Mouse (Mus musculus): ENCODE results near the gene Olfr1423.
"Not testable (repeated sequence)": the region's sequence is repeated elsewhere in the genome, so short reads cannot be mapped to it uniquely, and the experiment has no call there.

Gene Olfr1423

DNA sequence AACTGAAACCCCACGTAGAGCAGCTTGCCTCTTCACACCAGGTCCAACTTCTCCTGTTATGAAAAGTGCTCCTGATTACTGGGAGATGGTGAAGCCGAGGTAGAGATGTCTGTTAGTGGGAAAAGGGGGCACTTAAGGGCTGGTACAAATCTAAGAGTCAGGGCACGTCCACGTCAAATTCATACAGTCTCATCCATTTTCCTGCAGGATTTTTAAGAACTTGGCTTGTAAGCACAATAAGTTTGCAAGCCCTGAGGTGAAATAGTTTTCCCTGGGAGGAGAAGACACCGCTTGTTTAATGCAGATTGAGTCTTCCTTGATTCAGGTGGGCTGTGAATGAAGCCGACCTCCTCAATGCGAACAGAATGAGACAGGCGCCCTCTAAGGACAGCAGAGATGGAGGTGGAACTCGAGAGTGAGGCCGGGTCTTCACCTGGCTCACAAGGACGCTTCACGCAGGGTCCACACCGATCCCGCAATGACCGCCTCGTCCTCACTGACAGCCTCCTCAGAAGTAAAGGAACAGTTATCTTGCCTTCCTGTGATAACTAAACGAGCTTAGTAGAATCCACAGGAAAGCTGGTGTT lies 34.7 kb downstream of the Olfr1423 start:
- DNase-seq = peak; percentile 30

DNA sequence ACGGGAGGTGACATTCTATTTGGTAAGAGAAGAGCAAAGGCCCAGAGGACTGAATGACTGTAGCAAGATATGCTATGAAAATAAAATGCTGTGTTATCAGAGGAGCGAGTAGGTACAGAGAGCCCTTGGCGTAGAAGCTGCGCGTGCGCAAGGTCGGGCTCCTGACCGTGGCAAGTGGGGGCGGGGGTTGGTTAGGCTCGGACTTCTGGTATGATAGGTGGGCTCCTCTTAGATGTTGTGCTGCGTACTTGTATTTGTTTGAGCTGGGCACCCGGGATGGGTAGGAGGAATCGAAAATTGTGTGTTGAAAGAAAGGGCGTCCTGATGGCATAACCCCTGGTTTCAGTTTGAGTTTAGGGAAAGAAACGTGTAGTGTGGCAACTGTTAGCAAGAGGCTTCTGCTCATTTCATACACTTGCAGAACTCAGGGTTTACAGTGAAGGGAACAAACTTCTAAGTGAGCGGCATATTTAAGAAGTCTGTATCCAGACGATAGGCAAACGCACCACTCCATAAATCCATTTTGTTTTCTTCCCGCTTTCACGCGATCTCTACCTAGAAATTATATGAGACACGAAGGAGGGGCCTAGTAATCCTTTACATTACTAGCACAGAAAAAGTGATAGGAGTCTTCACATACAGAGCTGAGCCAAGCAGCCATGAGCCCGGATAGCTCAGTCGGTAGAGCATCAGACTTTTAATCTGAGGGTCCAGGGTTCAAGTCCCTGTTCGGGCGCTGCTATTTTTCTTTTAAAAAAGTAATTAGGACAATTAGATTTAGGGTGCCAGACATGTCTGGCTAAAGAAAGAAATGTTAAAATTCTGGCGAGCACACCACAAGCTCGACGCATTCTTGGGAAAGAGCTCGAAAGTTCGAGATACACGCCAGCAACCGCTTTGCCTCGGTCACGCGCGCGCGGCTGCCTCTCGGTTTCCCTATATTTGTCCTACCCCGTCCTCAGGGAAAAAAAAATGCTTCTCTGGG lies 35.4 kb downstream of the Olfr1423 start:
- DNase-seq = peak; percentile 82

DNA sequence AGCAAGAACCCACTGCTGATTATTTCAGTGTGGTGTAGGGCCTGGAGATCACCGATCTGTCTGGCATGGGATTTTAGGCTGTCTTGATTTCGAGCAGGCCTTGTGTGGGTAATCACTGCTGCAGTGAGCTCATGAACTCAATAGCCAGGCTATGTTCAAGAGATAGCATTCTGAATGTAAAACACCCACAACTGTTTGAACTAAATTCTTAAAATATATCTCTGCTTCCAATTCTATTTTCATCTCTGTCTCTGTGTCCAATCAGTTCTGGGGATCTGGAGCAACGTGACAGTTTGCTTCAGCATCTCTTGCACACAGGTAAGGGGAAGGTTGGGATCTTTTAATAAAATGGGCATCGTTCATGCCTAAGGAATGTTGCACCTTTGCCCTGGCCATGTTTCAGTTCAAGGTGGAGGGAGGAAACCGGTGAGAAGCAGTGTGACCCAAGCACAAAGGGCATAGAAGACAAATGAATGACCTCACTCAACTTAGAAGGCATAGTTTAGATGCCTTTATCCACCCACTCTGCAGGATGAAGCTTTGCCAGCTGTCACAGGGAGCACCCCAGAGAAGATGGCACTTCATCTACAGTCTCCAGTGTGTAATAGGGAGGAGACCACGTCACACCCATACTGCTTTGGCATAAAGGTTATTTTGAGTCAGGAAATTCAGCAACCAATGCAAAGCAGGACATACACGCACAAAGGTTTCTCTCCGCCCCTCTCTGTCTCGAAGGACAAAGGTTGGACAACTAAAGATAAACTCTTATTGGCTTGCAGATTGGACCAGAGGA lies 36.7 kb downstream of the Olfr1423 start:
- DNase-seq = peak; percentile 19

DNA sequence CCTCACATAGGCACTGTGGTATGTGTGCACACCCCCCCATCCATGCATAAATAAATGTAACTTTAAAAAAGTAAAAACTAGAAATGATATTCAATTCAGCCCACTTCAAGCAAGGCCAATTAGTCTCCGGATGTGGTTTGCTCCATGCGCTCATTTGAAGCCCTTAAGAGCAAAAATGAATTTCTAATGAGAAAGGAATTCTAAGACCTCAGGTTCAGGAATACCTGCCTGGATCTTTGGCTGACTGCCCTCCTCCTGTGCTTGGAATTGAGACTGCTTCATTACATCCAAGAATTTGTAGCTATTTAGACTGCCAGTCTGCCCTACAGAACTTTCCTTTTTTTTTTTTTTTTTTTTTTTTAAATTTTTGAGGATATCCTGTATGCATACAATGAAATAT lies 37.5 kb downstream of the Olfr1423 start:
- DNase-seq = no peak

DNA sequence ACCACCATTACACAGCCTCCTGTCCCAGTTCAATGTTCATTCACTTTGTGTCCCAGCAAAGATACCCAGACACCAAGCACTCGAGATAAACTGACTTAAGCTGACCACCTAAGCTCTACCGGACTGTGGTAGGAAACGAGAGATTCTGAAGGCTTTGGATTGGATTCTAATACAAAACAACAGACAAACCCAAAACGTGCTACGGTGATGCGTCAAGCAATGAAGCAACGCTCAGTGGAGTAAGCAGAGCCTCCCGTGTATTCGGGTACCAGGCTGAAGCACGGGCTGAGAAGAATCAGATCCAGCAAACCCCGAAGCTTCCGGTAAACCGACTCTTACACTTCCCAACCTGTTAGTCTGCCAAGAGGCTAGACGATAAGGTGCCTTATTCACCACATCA lies 38.3 kb downstream of the Olfr1423 start:
- no peak for DNase-seq

DNA sequence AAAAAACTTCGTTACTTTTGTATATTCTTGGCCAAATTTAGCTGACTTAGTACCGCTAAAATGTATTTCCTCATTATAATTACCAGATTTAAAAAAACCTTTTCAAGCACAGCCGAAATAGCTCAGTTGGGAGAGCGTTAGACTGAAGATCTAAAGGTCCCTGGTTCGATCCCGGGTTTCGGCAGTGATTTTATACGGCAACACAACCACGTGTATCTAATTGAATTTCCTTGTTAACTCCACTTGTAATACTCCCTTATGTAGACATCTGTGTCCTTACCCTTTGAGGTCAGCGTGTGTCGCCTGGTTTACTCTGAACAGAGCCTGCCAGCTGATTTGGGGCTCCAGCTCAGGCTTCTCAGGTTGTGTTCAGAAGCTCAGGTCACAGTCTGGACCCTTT lies 39.0 kb downstream of the Olfr1423 start:
- peak; percentile 31 for DNase-seq

DNA sequence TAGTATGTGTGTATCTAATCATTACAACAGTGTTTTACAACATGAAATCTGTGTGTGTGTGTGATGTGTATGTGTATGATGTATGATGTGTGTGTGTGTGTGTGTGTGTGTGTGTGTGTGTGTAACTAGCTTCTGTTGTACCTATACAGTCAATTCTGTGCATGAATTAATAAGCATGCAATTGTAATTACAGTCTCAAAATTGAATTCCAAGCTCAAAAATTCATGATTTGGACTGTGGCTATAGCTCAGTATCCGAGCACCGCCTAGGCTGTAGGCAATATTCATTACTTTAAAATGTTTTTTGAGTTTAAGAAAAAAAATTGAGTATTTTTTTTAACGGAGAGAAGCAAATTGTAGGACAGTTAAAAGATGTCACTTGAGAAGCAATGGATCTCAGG lies 39.4 kb downstream of the Olfr1423 start:
- no peak for DNase-seq

DNA sequence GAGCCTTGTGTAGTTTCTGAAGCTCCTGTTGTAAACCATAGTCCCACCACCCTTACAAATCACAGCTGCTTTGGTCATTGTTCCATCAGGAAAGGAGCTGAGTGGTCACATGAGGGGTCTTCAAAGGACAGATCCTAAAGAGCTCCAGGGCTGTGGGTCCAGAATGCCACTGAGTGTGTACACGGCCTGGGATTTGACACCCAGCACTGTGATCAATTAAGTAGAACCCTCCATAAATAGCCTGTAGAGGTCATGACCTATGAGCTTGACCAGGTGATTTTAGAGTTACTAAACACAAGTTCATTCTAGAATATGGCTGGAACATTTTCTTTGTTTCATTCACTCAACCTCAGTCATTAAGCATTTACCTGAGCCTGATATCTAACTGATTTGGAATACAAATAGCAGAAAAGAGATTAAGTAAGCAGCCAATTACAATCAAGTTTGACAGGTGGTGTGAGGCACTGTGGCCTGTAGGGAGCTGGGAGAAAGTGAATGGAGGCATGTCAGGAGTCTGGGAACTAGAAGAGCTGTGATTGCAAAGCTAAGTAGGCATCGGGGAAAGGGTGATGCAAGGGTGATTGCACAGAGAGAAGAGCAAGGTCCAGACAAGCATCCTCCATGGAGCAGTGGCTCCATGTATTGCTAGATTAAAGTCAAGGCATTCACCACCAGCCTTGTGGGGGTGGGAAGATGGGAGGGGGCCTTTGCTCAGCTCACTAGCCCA lies 45.2 kb downstream of the Olfr1423 start:
- no peak for DNase-seq

DNA sequence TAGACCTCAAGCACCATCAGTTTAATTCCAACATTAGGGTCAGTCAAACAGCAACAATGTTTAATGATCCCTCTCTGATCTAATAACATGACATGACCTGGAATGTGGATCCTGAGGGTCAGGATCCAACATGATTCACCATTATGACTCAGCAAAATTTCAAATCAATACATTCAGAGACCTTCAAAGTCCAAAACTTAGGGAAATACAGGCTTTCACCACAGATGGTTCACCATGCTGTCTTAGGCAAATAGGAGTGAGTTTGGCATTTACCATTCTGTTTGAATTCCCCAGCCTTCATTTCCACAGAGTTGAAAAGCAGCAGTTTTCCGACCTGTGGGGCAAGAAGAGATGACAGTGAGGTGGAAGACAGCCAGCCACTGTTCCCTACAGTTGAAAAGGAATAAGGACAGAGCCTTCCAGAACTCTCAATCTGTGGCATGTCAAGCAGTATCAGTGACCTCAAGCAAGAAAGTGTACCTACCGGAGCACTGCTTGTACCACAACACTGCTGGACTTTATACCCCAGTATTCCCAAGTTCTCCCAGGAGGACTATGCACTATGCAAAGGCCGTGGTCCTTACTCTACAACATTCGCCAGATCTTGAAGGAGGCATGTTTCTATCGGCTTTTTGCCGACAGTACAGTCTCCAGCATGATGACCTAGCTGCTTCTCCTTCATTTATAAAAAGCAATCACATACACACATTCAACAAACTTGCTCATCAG lies 46.2 kb downstream of the Olfr1423 start:
- DNase-seq = no peak

DNA sequence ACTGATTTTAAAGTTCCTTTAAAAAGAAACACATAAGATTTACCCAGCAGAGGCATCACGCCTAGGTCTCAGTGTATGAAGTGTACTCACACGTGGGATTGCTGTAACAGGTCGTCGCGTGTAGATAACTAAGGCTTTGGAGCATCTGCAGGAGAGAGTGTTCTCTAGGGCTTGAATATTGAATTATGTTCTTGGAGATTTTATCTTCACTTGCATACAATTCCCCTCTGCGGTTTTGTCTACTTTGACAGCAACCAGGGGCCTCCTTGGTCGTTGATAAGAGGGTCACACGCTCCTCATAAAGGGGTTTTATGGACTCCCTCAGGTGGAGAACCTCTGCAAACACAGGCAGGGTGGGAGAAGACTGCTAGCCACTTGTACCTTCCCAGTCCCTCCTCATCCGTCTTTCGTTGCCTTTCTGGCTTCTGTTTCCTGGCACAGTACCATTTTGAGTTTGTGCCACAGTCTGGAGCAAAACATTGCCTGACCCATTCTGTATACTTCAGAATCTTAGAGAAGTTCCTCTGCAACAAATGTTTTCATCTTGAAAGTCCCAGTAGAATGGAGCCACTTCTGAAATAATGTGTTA lies 48.6 kb downstream of the Olfr1423 start:
- DNase-seq = no peak

DNA sequence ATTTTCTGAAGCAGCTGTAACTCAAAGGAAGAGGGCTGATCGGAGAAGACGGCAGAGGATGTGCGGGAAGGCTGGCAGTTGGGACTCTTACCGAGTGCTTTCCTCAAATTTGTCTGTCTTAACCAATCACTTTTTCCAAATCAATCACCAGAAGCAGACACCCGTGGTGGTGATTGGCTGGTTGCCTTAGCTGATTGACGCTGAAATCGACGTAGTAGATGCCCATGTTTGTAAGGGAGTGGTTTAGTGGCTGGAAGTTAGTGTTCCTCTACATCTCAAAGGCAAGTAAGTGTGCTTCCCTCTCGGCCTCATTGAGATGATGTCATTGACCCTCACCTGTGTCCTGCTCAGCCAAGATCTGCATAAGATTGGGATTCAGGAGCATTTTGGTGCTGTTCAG lies 49.1 kb downstream of the Olfr1423 start:
- DNase-seq = no peak

DNA sequence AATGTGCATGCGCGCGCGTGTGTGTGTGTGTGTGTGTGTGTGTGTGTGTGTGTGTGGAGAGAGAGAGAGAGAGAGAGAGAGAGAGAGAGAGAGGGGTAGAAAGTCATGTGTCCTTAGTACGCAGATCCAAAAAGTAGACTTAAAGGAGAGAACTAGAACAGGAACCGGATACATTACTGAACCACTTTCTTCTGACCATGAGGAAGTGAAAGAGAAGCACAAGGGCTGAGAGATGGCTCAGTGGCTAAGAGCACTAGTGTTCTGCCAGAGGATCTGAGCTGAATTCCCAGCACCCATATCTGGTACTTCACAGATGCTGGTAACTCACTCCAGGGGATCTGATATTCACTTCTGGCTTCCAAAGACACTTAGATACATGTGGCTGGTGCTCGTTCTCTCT lies 51.8 kb downstream of the Olfr1423 start:
- DNase-seq = no peak

DNA sequence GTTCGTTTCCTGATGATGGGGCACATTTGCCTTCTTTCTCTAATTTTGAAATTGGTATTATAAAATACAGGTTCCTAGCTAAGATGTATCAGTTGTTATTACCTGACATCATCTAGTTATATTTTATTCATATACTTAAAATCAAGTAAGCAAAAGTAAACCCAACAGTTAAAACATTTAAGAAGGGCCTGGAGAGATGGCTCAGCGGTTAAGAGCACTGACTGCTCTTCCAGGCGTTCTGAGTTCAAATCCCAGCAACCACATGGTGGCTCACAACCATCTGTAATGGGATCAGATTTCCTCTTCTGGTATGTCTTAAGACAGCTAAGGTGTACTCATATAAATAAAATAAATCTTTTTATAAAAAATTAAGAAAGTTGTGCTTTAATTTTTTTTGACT lies 53.3 kb downstream of the Olfr1423 start:
- DNase-seq = no peak

DNA sequence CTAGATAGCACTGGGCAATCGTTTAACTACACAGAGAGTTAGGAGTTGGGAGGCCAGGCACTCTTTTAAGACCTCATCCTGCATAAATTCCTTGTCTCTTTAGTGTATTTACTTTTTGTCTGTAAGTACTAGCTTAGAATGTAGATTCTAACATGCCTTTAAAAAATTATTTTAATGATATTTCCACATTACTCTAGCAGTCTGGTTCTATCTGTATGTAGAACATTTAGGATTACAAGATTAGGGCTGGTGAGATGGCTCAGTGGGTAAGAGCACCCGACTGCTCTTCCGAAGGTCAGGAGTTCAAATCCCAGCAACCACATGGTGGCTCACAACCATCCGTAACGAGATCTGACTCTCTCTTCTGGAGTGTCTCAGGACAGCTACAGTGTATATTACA lies 56.5 kb downstream of the Olfr1423 start:
- not testable (repeated sequence) for DNase-seq
